Mouse (Mus musculus) heart, embryonic 15.5 days (tissue): ENCODE data around the gene Nr4a1. TPM values are rescaled to one million over a fixed set of nuclear protein-coding genes. Genes with fewer than 3 reads are reported as not detected.

Experiments
- ATAC-seq: fragments of 200-750 bp; cut with Nextera tagmentation; replicated peaks from 2 replicates; pipeline ENCODE4 v1.8.0; 2017; ENCODE audit warnings: low read depth, moderate TSS enrichment; ENCODE audit not compliant: insufficient number of reproducible peaks, insufficient read depth, low FRiP score
- H3K27ac ChIP-seq: fragments of 300-500 bp; sonication (generic); 2 replicates; pipeline ENCODE4 v1.5.1; 2015; ENCODE audit warnings: mild to moderate bottlenecking, inconsistent platforms
- H3K27me3 ChIP-seq: fragments of 300-500 bp; sonication (generic); 2 replicates; pipeline ENCODE4 v1.6.1; 2015; ENCODE audit warnings: inconsistent platforms
- H3K36me3 ChIP-seq: fragments of 300-500 bp; sonication (generic); 2 replicates; pipeline ENCODE4 v1.6.1; 2015; ENCODE audit warnings: mild to moderate bottlenecking, inconsistent platforms
- H3K4me1 ChIP-seq: fragments of 300-500 bp; sonication (generic); replicated peaks from 2 replicates; pipeline ENCODE4 v1.6.1; 2015; ENCODE audit warnings: inconsistent platforms
- H3K4me2 ChIP-seq: fragments of 300-500 bp; sonication (generic); 2 replicates; pipeline ENCODE4 v1.6.1; 2015; ENCODE audit warnings: inconsistent platforms, mild to moderate bottlenecking, moderate library complexity
- H3K4me3 ChIP-seq: fragments of 300-500 bp; sonication (generic); 2 replicates; pipeline ENCODE4 v1.5.1; 2015; ENCODE audit warnings: mild to moderate bottlenecking, inconsistent platforms
- H3K9ac ChIP-seq: fragments of 300-500 bp; sonication (generic); 2 replicates; pipeline ENCODE4 v1.6.1; 2015; ENCODE audit warnings: mild to moderate bottlenecking, inconsistent platforms
- H3K9me3 ChIP-seq: fragments of 300-500 bp; sonication (generic); replicated peaks from 2 replicates; pipeline ENCODE4 v1.6.1; 2016; ENCODE audit warnings: inconsistent platforms
- WGBS: fragments of 180-500 bp; shearing (Covaris S2); methylation state at CpG from one replicate; pipeline ENCODE4 v1.1.7; 2015; ENCODE audit warnings: mixed read lengths; 5-methylcytosine and 5-hydroxymethylcytosine counted together
- polyA plus RNA-seq: library from polyadenylated mRNA; unstranded; fragments of >200 nt; fragmentation: Nextera tagmentation; extraction: Ambion mirVana; gene quantifications from 2 replicates; pipeline ENCODE4 v1.2.1, GENCODE M21; 2015

Nr4a1 gene
- polyA plus RNA-seq, 1 experiment from 2014 or later, result 10.6 TPM

DNA sequence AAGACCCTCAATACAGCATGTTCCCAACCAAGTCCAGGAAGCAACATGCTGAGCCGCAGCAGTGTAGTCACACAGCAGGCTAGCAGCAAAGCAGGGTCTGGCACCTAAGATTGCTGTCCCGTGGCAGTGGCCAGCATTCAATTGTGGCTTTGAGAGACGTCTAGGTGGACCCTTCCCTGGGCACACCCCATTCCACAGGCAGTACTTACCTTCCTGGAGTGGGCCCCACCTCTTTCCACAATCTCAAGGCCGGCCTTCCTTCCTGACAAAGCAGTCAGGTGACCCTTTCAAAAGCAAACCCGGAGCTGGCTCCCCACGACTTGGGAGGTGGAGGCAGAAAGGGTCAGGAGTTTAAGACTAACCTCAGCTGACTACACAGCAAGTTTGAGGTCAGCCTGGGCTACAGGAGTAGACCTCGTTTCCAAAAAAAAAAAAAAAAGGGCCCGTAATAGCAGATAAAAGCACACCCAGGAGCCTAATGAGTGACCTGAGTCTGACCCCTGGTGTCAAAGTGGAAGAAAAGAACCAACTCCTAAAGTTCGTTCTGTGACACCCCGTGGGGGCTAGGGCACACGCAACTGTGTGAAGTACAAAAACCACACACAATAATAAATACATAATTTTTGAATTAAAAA lies 20.3 kb upstream of the Nr4a1 start:
- peak overlapping the region; percentile 33; the same call in 1 of the 2 replicates for H3K27ac ChIP-seq
- 0 out of 2 replicates have a peak, but pooled peaks cover 2% of the 10 kb centered on the region for H3K27me3 ChIP-seq
- peaks cover 35% of the 10 kb centered on the region for H3K4me1 ChIP-seq
- H3K4me3 ChIP-seq, result no peak overlapping the region
- peaks cover 21% of the 10 kb centered on the region; the same call in 1 of the 2 replicates for H3K36me3 ChIP-seq
- H3K9me3 ChIP-seq, result no peaks in the 10 kb centered on the region
- H3K9ac ChIP-seq, result no peak overlapping the region
- no peak for ATAC-seq
- H3K4me2 ChIP-seq, result no peak overlapping the region
- 31% methylated on average over 11 of the region's 11 CpGs for WGBS

GRCm38 (mm10) chr15:101234611-101235341 lies 19.3 kb upstream of the Nr4a1 start:
- Histone ChIP-seq H3K4me2 (no peak overlapping the region), H3K4me1 (peaks cover 37% of the 10 kb centered on the region), H3K27ac (no peak overlapping the region), H3K4me3 (no peak overlapping the region), H3K9ac (no peak overlapping the region), H3K9me3 (no peaks in the 10 kb centered on the region), H3K36me3 (peaks cover 16% of the 10 kb centered on the region; the same call in 1 of the 2 replicates), H3K27me3 (no peaks in the 10 kb centered on the region)
- ATAC-seq, result no peak
- WGBS, result 60% methylated on average over 10 of the region's 10 CpGs

DNA sequence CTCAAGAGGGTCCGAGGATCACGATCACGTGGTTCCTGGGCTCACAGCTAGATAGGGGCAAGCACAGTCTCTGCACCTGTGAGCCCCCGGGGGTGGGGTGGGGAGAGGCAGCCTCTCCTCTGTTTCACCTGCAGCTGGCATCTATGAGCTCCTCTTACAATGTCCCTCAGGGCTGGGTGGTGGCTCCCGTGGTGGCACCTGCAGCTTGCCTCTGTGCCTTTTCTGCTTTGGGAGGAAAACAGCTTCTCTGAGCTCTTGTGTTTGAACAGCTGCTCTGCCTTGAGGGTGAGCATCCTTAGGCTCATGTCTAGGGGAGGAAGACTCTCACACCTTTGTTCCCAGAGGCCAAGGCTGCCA lies 18.7 kb upstream of the Nr4a1 start:
- peak overlapping the region; percentile 57; the same call in 1 of the 2 replicates for H3K27ac ChIP-seq
- H3K4me2 ChIP-seq, result no peak overlapping the region
- H3K9ac ChIP-seq, result no peak overlapping the region
- WGBS, result 35% methylated on average over 5 of the region's 5 CpGs
- H3K27me3 ChIP-seq, result no peaks in the 10 kb centered on the region
- H3K36me3 ChIP-seq, result peaks cover 11% of the 10 kb centered on the region; the same call in 1 of the 2 replicates
- no peak for ATAC-seq
- H3K9me3 ChIP-seq, result no peaks in the 10 kb centered on the region
- no peak overlapping the region for H3K4me3 ChIP-seq
- peaks cover 37% of the 10 kb centered on the region for H3K4me1 ChIP-seq

- peaks cover 38% of the 10 kb centered on the region for H3K4me1 ChIP-seq
- peak overlapping the region; percentile 22 for H3K4me2 ChIP-seq
- WGBS, result 26% methylated on average over 12 of the region's 12 CpGs
- peaks cover 9% of the 10 kb centered on the region; the same call in 1 of the 2 replicates for H3K36me3 ChIP-seq
- peak overlapping the region; percentile 20; the same call in 1 of the 2 replicates for H3K9ac ChIP-seq
- no peak for ATAC-seq
- no peak overlapping the region for H3K4me3 ChIP-seq
- peak overlapping the region; percentile 57; the same call in 1 of the 2 replicates for H3K27ac ChIP-seq
- no peaks in the 10 kb centered on the region for H3K9me3 ChIP-seq
- no peaks in the 10 kb centered on the region for H3K27me3 ChIP-seq
These were observed 18.2 kb upstream of the Nr4a1 start for GRCm38 (mm10) chr15:101235728-101236327.

DNA sequence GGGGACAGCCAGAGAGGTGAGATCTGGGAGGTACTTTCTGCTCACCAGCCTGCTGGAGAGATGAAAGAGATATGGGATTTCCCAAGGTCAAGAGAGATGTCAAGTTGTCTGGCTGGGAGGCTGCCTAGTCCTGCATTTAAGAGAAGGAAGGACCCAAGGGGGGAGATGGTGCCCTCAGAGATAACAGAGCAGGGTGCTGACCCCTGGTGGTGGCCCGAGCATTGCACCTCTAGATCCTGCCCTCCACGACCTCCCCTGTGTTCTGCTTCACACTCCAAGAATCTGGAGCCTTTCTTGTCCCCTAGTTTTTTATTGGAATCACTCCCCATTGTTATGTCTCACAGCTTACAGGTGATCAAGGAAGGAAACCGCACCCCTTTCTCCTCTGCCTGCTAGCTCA lies 17.2 kb upstream of the Nr4a1 start:
- Histone ChIP-seq H3K27ac (no peak overlapping the region), H3K4me2 (no peak overlapping the region), H3K4me1 (peaks cover 43% of the 10 kb centered on the region), H3K27me3 (no peaks in the 10 kb centered on the region), H3K36me3 (no peaks in the 10 kb centered on the region), H3K9ac (no peak overlapping the region; the same call in 1 of the 2 replicates), H3K9me3 (no peaks in the 10 kb centered on the region), H3K4me3 (no peak overlapping the region)
- WGBS, result 5% methylated on average over 3 of the region's 3 CpGs
- no peak for ATAC-seq

DNA sequence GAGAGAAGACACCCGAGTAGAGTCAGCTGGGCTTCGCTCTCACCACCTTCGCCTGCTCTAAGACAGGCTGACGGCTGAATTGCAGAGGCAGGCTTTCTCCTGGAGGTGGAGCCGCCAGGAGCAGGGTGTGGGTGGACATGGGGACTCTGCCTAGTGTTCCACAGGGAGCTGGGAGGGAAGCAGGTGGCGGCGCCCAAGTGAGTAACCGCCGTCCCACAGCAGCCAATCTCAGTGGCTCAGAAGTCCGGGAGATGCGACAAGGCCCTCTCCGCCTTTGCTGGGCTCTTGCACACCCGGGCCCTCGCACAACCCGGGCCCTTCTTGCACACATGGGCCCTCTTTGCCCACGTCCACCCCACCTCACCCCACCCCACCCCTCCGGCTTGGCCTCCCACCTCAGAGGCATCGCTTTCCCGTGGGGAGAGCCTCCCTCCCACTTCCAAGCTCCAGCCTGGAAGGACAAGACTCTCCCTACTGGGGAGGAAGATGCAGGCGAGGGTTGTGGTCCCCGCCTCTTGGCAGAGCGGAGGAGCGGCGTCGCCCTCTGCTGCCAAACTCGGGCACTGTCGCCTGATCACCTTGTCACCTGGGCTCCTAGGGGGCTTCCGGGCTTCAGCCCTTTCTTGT lies 15.1 kb upstream of the Nr4a1 start:
- Histone ChIP-seq H3K9me3 (no peaks in the 10 kb centered on the region), H3K4me1 (peaks cover 54% of the 10 kb centered on the region), H3K4me2 (peak overlapping the region; percentile 85), H3K9ac (peak overlapping the region; percentile 48), H3K27ac (peak overlapping the region; percentile 50), H3K4me3 (peak overlapping the region; percentile 44), H3K27me3 (no peaks in the 10 kb centered on the region), H3K36me3 (no peaks in the 10 kb centered on the region)
- no peak for ATAC-seq
- whole genome bisulfite sequencing, result 3% methylated on average over 28 of the region's 28 CpGs

GRCm38 (mm10) chr15:101239821-101240220 lies 14.2 kb upstream of the Nr4a1 start:
- ATAC-seq, result no peak
- peaks cover 55% of the 10 kb centered on the region for H3K4me1 ChIP-seq
- no peaks in the 10 kb centered on the region for H3K36me3 ChIP-seq
- no peaks in the 10 kb centered on the region for H3K27me3 ChIP-seq
- 67% methylated on average over 8 of the region's 8 CpGs for WGBS
- H3K9ac ChIP-seq, result no peak overlapping the region
- H3K4me2 ChIP-seq, result no peak overlapping the region
- H3K4me3 ChIP-seq, result no peak overlapping the region
- peak overlapping the region; percentile 98; the same call in 1 of the 2 replicates for H3K27ac ChIP-seq
- H3K9me3 ChIP-seq, result no peaks in the 10 kb centered on the region

DNA sequence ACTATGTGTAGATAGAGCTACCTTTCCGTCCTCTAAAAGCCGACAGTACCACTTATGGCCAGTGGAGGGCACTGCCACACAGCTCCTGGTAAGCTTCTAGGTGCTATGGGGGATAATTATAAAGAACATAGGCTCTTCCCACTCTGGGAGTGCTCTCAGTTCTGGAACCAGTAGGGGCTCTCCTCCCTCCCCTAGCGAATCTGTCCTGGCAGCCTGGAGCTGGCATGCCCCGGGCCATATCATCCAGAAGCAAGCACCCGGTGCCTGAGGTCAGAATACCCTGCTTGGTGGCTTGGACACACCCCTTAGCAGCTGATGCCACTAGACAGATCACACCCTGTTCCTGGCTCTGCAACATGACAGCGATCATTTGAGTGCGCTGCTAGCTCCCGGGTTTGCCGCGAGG lies 13.3 kb upstream of the Nr4a1 start:
- ATAC-seq, result peak; percentile 86
- H3K4me1 ChIP-seq, result peaks cover 47% of the 10 kb centered on the region
- no peaks in the 10 kb centered on the region for H3K36me3 ChIP-seq
- H3K27me3 ChIP-seq, result no peaks in the 10 kb centered on the region
- H3K9ac ChIP-seq, result peak overlapping the region; percentile 54
- H3K4me3 ChIP-seq, result peak overlapping the region; percentile 37
- peak overlapping the region; percentile 67 for H3K4me2 ChIP-seq
- no peaks in the 10 kb centered on the region for H3K9me3 ChIP-seq
- WGBS, result 2% methylated on average over 10 of the region's 10 CpGs
- peak overlapping the region; percentile 98 for H3K27ac ChIP-seq

DNA sequence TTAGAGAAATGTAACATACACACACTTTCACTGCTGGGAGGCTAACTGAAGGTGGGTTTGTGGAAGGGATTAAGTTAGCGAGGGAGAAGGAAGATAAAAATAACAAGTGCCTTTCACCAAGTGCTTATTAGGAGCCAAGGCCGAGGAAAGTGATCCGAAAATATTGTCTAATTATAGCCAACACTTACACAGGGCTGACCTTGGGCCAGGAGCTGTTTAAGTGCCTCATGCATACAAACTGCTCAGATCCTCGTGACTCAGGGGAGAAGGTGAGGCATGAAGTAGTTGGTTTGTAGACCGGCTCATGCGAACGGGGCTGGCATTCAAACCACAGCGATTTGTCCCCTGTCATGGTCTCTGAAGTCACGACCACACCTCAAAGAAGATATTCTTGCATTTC lies 12.8 kb upstream of the Nr4a1 start:
- WGBS, result 25% methylated on average over 9 of the region's 9 CpGs
- Histone ChIP-seq H3K4me3 (peak overlapping the region; percentile 37), H3K4me2 (peak overlapping the region; percentile 67), H3K36me3 (no peaks in the 10 kb centered on the region), H3K27ac (peak overlapping the region; percentile 98), H3K9me3 (no peaks in the 10 kb centered on the region), H3K27me3 (no peaks in the 10 kb centered on the region), H3K4me1 (peaks cover 45% of the 10 kb centered on the region), H3K9ac (peak overlapping the region; percentile 54)
- ATAC-seq, result peak; percentile 61

- H3K9ac ChIP-seq, result peak overlapping the region; percentile 47
- WGBS, result 55% methylated on average over 9 of the region's 9 CpGs
- H3K4me1 ChIP-seq, result peaks cover 47% of the 10 kb centered on the region
- 0 out of 2 replicates have a peak overlapping the region, but pooled peaks have one; percentile 37 for H3K4me3 ChIP-seq
- no peaks in the 10 kb centered on the region for H3K27me3 ChIP-seq
- peak overlapping the region; percentile 98 for H3K27ac ChIP-seq
- no peaks in the 10 kb centered on the region for H3K9me3 ChIP-seq
- no peaks in the 10 kb centered on the region for H3K36me3 ChIP-seq
- no peak for ATAC-seq
- H3K4me2 ChIP-seq, result peak overlapping the region; percentile 67
These were observed 12.2 kb upstream of the Nr4a1 start for GRCm38 (mm10) chr15:101241853-101242252.

- 21% methylated on average over 8 of the region's 8 CpGs for WGBS
- Histone ChIP-seq H3K36me3 (no peaks in the 10 kb centered on the region), H3K27ac (peak overlapping the region; percentile 98), H3K27me3 (no peaks in the 10 kb centered on the region), H3K9ac (peak overlapping the region; percentile 47; the same call in 1 of the 2 replicates), H3K4me1 (peaks cover 55% of the 10 kb centered on the region), H3K4me3 (no peak overlapping the region), H3K4me2 (no peak overlapping the region; the same call in 1 of the 2 replicates), H3K9me3 (no peaks in the 10 kb centered on the region)
- ATAC-seq, result no peak
These were observed 11.4 kb upstream of the Nr4a1 start for GRCm38 (mm10) chr15:101242645-101243044.
